Mouse (Mus musculus) bone marrow macrophage, adult 2 months (primary cell): ENCODE results near the gene Ift122. TPM values are rescaled to one million over a fixed set of nuclear protein-coding genes. Genes with fewer than 3 reads are reported as not detected.

Experiments
- H3K27ac ChIP-seq: 2 replicates; pipeline ENCODE4 v1.5.1; 2012; ENCODE audit warnings: low read depth, low read length; ENCODE audit not compliant: insufficient read depth
- H3K4me1 ChIP-seq: 2 replicates; pipeline ENCODE4 v1.6.1; 2012; ENCODE audit warnings: low read length; ENCODE audit not compliant: control insufficient read depth, insufficient read depth
- H3K4me3 ChIP-seq: 2 replicates; pipeline ENCODE4 v1.5.1; 2012; ENCODE audit warnings: mild to moderate bottlenecking, low read length, moderate library complexity; ENCODE audit not compliant: insufficient read depth
- CTCF ChIP-seq: IDR thresholded peaks from 2 replicates; pipeline ENCODE4 v1.5.1; 2012; ENCODE audit warnings: low read depth, mild to moderate bottlenecking, low read length, moderate library complexity
- POLR2A ChIP-seq: IDR thresholded peaks from 2 replicates; pipeline ENCODE4 v1.6.1; 2012; ENCODE audit warnings: mild to moderate bottlenecking, low read depth, low read length, borderline replicate concordance
- polyA plus RNA-seq: library from polyadenylated mRNA; stranded (reverse); fragments of >200 nt; gene quantifications from 2 replicates; pipeline ENCODE4 v1.2.4, GENCODE M21; 2012; ENCODE audit not compliant: missing spikeins, insufficient read depth, insufficient read length

Gene Ift122
- polyA plus RNA-seq, 1 experiment, result 9.3 TPM

DNA sequence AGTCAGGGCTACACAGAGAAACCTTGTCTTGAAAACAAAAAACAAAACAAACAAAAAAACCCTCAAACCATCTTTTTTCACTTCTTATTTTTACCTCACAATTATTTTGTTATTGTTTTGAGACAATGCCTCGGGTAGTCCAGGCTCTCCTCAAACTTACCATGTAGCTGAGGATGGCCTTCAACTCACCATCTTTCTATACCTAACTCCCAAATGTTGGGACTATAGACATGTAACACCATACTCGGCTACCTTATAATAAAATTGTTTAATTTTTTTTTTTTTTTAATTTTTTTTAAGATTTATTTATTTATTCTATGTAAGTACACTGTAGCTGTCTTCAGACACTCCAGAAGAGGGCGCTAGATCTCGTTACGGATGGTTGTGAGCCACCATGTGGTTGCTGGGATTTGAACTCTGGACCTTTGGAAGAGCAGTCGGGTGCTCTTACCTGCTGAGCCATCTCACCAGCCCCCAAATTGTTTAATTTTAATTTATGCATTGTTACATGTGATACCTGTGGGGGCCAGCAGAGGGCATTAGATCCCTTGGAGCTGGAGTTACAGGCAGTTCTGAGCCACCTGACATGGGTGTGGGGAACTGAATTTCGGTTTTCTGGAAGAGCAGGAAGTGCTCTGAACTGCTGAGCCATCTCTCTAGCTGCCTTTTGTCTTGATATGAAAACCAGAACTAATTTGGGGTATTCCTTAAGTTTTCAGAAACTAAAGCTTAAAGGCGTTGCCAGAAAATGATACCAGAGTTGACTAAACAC, 6.4 kb upstream of the Ift122 start:
- H3K4me1 ChIP-seq, result peaks cover 3% of the 10 kb centered on the region; the same call in 1 of the 2 replicates
- no peak overlapping the region for H3K4me3 ChIP-seq
- TF ChIP-seq POLR2A (no peak), CTCF (peak; percentile 73)
- peak overlapping the region; percentile 67 for H3K27ac ChIP-seq

DNA sequence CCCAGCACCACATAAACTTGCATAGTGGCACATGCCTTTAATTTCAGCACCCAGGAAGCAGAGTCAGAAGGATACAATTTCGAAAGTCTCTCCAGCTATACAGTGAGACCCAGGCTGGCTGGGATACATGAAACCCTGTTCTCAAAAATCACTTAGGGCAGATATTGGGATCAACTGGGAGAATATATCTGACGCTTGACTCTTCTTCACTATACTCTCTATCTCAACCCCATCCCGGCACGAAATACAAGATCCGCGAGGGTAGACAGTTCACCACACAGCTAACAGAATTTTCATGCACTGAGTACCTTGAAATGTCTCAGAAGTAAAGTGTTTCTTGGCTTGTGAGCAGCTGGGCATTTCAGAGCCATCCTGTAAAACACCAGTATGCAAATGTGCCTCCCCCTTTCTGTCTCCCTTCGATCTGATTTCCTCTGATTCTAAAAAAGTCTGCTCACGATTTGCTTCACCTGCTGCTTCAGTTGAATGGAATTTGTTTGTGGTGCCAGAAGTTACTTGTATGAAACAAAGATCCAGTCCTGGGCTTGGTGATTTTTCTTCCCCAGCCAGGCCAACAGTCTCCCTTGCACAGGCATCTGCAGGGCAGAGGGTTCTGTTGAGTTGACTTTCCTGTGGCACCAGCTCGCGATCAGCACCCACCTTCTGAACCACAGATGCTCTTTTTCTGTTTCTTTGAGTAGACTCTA, 4.5 kb upstream of the Ift122 start:
- no peak for TF ChIP-seq CTCF
- no peak for TF ChIP-seq POLR2A
- Histone ChIP-seq H3K27ac (no peak overlapping the region), H3K4me1 (peaks cover 3% of the 10 kb centered on the region; the same call in 1 of the 2 replicates), H3K4me3 (no peak overlapping the region)

DNA sequence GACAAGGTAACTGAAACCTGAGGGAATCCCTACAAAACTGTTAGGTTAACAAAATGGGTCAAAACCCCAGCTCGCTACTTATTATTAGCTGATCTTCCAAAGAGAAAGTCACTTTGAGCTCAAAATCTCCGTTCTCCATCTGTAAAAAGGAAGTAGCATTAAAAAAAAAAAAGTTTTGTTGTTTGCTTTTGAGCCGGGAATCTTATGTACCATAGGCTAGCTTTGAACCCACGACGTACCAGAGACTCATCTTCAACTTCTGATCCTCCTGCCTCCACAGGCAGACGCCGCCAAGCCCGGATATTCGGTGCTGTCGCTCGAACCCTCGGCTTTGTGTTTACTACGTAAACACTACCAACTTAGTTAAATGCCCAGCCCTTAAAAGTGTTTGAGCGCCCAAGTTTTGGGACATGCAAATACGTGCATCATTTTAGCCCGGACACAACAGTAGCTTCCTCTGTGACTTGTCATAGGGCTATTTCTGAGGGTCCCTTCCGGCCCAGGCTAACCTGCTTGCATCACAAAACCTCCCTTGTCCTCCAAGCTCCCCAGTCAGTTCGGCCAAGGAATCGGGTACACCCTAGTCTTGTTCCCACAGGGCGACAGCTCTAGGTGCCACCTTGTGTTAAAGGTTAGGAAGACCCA, 702 bp upstream of the Ift122 start:
- TF ChIP-seq POLR2A, result no peak
- 0 out of 2 replicates have a peak, but pooled peaks have one; percentile 4 for TF ChIP-seq CTCF
- Histone ChIP-seq H3K4me1 (no peaks in the 10 kb centered on the region; the same call in 1 of the 2 replicates), H3K27ac (peak overlapping the region; percentile 53), H3K4me3 (peak overlapping the region; percentile 76)

DNA sequence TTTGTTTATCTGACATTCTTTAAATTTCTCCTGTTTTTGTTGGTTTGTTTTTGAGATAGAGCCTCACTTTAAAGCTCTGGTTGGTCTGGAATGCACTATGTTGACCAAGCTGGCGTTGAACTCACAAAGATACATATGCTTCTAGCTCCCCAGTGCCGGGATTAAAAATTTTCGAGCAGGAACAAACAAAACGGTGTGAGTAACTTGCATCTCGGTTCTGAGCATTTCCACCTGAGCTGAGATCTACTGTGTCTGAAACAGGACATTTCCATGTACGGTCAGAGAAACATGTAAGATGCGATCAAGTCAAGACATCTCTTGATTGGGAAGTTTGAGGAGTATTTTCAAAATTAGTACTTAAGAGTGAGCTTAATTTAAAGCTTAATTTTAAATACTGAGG, 715 bp downstream of the Ift122 start:
- H3K4me3 ChIP-seq, result peak overlapping the region; percentile 73
- 0 out of 2 replicates have a peak overlapping the region, but pooled peaks have one; percentile 8 for H3K27ac ChIP-seq
- no peak for TF ChIP-seq CTCF
- no peak for TF ChIP-seq POLR2A
- H3K4me1 ChIP-seq, result no peaks in the 10 kb centered on the region

DNA sequence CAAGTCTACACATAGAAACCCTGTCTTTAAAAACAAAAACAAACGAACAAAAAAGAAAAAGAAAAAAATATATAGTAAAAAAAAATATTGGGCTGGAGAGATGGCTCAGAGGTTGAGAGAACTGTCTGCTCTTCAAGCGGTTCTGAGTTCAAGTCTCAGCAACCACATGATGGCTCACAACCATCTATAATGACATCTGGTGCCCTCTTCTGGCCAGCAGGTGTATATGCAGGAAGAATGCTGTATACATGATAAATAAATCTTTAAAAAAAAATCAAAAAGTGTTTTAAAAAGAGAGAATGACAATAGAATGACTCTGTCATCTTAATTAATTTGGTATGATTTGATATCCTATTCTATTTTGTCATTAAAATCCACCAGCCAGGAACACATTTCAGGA, 1.2 kb downstream of the Ift122 start:
- H3K4me1 ChIP-seq, result peaks cover 2% of the 10 kb centered on the region; the same call in 1 of the 2 replicates
- TF ChIP-seq POLR2A (no peak), CTCF (no peak; the same call in 1 of the 2 replicates)
- no peak overlapping the region for H3K4me3 ChIP-seq
- H3K27ac ChIP-seq, result no peak overlapping the region

DNA sequence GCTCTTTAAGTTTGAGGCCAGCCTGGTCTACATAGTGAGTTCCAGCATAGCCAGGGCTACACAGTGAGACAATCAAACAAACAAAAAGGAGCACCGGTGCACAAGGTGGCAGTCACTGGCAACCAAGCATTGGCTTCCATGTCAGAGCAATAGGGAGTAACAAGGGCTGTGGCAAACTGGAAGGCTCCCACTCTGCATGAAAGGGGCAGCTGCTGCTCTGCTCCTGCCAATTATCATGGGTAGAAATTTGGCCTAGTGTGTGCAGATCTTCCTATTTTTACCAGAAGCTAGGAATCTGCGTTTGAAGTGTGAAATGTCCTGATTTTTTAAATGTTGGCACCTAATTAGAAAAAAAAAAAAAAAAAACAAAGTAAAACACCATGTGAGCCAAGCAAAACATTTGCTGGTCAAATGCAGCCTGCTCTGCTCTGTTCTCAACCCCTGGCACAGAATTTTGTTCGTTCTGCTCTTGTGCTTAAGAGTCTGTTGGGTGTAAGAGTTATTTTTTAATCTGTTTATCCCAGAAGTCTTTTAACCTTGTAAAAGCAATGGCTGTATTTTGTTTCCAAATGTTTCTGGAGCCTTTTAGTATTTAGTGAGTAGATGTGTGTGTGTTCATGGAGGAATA, 2.6 kb downstream of the Ift122 start:
- H3K27ac ChIP-seq, result no peak overlapping the region
- TF ChIP-seq POLR2A, result no peak
- TF ChIP-seq CTCF, result no peak
- no peak overlapping the region for H3K4me3 ChIP-seq
- H3K4me1 ChIP-seq, result peaks cover 2% of the 10 kb centered on the region; the same call in 1 of the 2 replicates

DNA sequence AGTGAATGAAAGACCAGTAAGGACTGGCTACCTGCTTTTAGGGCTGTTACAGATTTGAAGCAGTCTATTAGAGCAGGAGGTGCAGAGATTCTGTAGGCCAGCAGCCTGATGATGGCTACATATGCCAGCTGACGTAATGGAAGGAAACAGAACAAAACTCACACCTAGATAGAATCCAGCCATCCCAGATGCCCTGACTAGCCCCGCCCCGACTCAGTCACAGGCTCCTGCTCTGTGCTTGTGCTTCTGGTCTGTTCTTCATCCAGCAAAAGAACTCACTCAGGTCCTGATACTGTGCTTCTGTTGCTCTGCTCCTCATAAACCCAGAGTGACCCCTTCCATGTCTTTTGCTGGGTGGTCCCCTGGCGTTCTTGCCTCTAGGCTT, 3.1 kb downstream of the Ift122 start:
- peaks cover 2% of the 10 kb centered on the region; the same call in 1 of the 2 replicates for H3K4me1 ChIP-seq
- H3K4me3 ChIP-seq, result no peak overlapping the region
- H3K27ac ChIP-seq, result no peak overlapping the region
- TF ChIP-seq POLR2A (no peak), CTCF (no peak)

DNA sequence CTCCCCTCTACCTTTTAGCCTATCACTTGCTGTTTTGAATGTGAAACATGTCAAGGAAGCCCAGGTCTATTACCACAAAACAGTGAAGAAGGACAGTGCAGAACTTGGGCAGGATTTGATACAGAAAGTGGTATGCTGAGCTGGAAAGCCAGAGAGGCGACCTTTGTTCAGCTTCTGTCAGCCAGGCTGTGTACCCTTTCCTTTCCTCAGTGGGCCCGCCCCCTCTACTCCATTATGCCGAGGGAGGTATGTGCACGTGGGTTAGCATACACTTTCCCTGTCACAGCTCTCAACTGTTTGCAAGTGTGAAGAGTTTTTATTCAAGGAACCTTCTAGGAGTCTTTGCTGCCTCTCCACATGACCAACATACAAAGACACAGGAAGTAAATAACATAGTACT, 6.0 kb downstream of the Ift122 start:
- H3K27ac ChIP-seq, result no peak overlapping the region
- no peak for TF ChIP-seq POLR2A
- no peak for TF ChIP-seq CTCF
- H3K4me3 ChIP-seq, result no peak overlapping the region

DNA sequence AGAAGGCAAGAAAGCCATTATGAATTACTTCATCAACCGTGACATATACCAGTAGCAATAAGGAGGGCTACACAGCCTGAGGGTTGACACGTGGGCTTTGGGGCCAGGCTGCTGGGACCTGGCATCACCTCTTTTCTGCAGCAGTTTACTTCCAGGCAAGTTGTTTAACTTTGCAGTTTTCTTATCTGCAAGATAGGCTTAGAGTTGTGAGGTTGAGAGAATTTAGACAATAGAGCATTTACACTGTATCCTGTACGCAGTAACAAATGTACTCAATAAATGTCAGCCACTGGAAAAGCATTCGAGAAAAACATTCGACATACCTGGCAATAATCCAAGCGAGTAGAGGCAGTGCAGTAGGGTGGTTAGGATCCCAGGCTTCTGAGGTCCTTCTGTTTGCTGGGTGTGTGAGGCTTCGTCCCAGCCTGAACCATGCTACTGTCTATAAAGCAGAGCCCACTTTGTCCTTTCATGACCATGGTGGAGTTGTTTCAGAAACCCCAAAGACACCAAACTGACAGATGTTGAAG, 6.8 kb downstream of the Ift122 start:
- no peak overlapping the region for H3K4me3 ChIP-seq
- TF ChIP-seq CTCF, result no peak
- TF ChIP-seq POLR2A, result no peak
- H3K27ac ChIP-seq, result no peak overlapping the region
- H3K4me1 ChIP-seq, result peaks cover 2% of the 10 kb centered on the region; the same call in 1 of the 2 replicates

More for the DNA sequence above, 6.0 kb downstream of the Ift122 start:
- H3K4me1 ChIP-seq, result peaks cover 2% of the 10 kb centered on the region; the same call in 1 of the 2 replicates
